Mouse (Mus musculus) kidney, adult 8-10 months (tissue): ENCODE measurements around the gene Itm2c.

ENCODE experiments used
- DNase-seq, 2 experiments: peaks; one replicate each; pipeline ENCODE4 v3.0.0; 2022

The Itm2c gene

GRCm38 (mm10) chr1:85900521-85901333 is 6.6 kb downstream of the Itm2c start:
- no peak for DNase-seq

GRCm38 (mm10) chr1:85901516-85902107 is 7.5 kb downstream of the Itm2c start:
- no peak for DNase-seq

GRCm38 (mm10) chr1:85902108-85902561 is 8.1 kb downstream of the Itm2c start:
- DNase-seq: no peak

- no peak for DNase-seq
These were observed 12.8 kb downstream of the Itm2c start for GRCm38 (mm10) chr1:85906892-85907291.

- no peak for DNase-seq
These were observed 14.9 kb downstream of the Itm2c start for GRCm38 (mm10) chr1:85908754-85909590.

GRCm38 (mm10) chr1:85913078-85913755 is 19.1 kb downstream of the Itm2c start:
- no peak for DNase-seq

- no peak for DNase-seq
These were observed 21.8 kb downstream of the Itm2c start for GRCm38 (mm10) chr1:85915890-85916289.

- DNase-seq: no peak
These were observed 22.9 kb downstream of the Itm2c start for GRCm38 (mm10) chr1:85916830-85917450.

- DNase-seq: no peak
These were observed 25.5 kb downstream of the Itm2c start for GRCm38 (mm10) chr1:85919621-85920020.

GRCm38 (mm10) chr1:85921725-85922124 is 27.6 kb downstream of the Itm2c start:
- DNase-seq: no peak

GRCm38 (mm10) chr1:85922127-85922864 is 28.2 kb downstream of the Itm2c start:
- no peak for DNase-seq

- DNase-seq: no peak
These were observed 28.8 kb downstream of the Itm2c start for GRCm38 (mm10) chr1:85922865-85923211.

- no peak for DNase-seq
These were observed 31.1 kb downstream of the Itm2c start for GRCm38 (mm10) chr1:85925183-85925582.

GRCm38 (mm10) chr1:85928057-85928687 is 34.1 kb downstream of the Itm2c start, which contains the start of gene 4933407L21Rik:
Gene 4933407L21Rik (plus strand): TSS chr1:85928483.
- no peak for DNase-seq

GRCm38 (mm10) chr1:85928688-85929065 is 34.6 kb downstream of the Itm2c start:
- no peak for DNase-seq

GRCm38 (mm10) chr1:85929406-85929805 is 35.3 kb downstream of the Itm2c start:
- no peak for DNase-seq

- DNase-seq: no peak
These were observed 37.1 kb downstream of the Itm2c start for GRCm38 (mm10) chr1:85931170-85931569.

- no peak for DNase-seq
These were observed 39.1 kb downstream of the Itm2c start for GRCm38 (mm10) chr1:85933226-85933625.

- no peak for DNase-seq
These were observed 39.8 kb downstream of the Itm2c start for GRCm38 (mm10) chr1:85933631-85934465.

- no peak for DNase-seq
These were observed 40.5 kb downstream of the Itm2c start for GRCm38 (mm10) chr1:85934560-85934959.
